Mouse (Mus musculus) stomach, postnatal 0 days (tissue): ENCODE results near the gene Uvrag.

ENCODE experiments used
- CTCF ChIP-seq: IDR thresholded peaks from 2 replicates; pipeline ENCODE4 v1.5.1; 2016; ENCODE audit warnings: antibody characterized with exemption, low read depth, mild to moderate bottlenecking, moderate library complexity
- EP300 ChIP-seq: optimal IDR thresholded peaks from 2 replicates; pipeline ENCODE3; 2016; ENCODE audit warnings: antibody characterized with exemption

- no peak for TF ChIP-seq CTCF
- TF ChIP-seq EP300, result no peak
These were observed 107.6 kb downstream of the Uvrag start for GRCm38 (mm10) chr7:99033314-99033713.
